Mouse (Mus musculus) testis, postnatal 14 days (tissue): ENCODE results near the gene Mrs2.

Source experiments
- DNase-seq: peaks from one replicate; pipeline ENCODE4 v3.0.0; 2021; ENCODE audit warnings: low spot score

The Mrs2 gene

GRCm38 (mm10) chr13:25019793-25020539 lies at the start of gene Mrs2:
Gene Mrs2, minus strand, starts transcription at chr13:25020379.
- peak; percentile 90 for DNase-seq

- DNase-seq, result no peak
These were observed 49.6 kb upstream of the Mrs2 start for GRCm38 (mm10) chr13:25069765-25070164.

- no peak for DNase-seq
These were observed 47.0 kb upstream of the Mrs2 start for GRCm38 (mm10) chr13:25067183-25067582.

- DNase-seq, result no peak
These were observed 46.5 kb upstream of the Mrs2 start for GRCm38 (mm10) chr13:25066659-25067058.

GRCm38 (mm10) chr13:25055873-25056667 lies 35.9 kb upstream of the Mrs2 start, which contains the start of gene Dcdc2a:
Gene Dcdc2a, plus strand, starts transcription at chr13:25056004.
- DNase-seq, result peak; percentile 24

GRCm38 (mm10) chr13:25055111-25055554 lies 35.0 kb upstream of the Mrs2 start:
- DNase-seq, result peak; percentile 78

GRCm38 (mm10) chr13:25052671-25053070 lies 32.5 kb upstream of the Mrs2 start:
- DNase-seq, result no peak

GRCm38 (mm10) chr13:25039488-25039887 lies 19.3 kb upstream of the Mrs2 start:
- no peak for DNase-seq

- no peak for DNase-seq
These were observed 6.9 kb upstream of the Mrs2 start for GRCm38 (mm10) chr13:25027114-25027425.

- no peak for DNase-seq
These were observed 6.4 kb upstream of the Mrs2 start for GRCm38 (mm10) chr13:25026409-25027113.

GRCm38 (mm10) chr13:25024655-25025054 lies 4.5 kb upstream of the Mrs2 start:
- no peak for DNase-seq

- DNase-seq, result no peak
These were observed 3.0 kb upstream of the Mrs2 start for GRCm38 (mm10) chr13:25023129-25023528.

GRCm38 (mm10) chr13:25022386-25022785 lies 2.2 kb upstream of the Mrs2 start:
- DNase-seq, result no peak

GRCm38 (mm10) chr13:25020540-25020892 lies 337 bp upstream of the Mrs2 start:
- peak; percentile 4 for DNase-seq

GRCm38 (mm10) chr13:25018316-25018715 lies 1.9 kb downstream of the Mrs2 start:
- DNase-seq, result peak; percentile 4

GRCm38 (mm10) chr13:25007115-25007514 lies 13.1 kb downstream of the Mrs2 start:
- DNase-seq, result no peak

GRCm38 (mm10) chr13:25002965-25003364 lies 17.2 kb downstream of the Mrs2 start:
- DNase-seq, result no peak

- DNase-seq, result no peak
These were observed 20.6 kb downstream of the Mrs2 start for GRCm38 (mm10) chr13:24999538-24999937.

- DNase-seq, result no peak
These were observed 27.0 kb downstream of the Mrs2 start for GRCm38 (mm10) chr13:24993160-24993559.

- DNase-seq, result no peak
These were observed 31.2 kb downstream of the Mrs2 start for GRCm38 (mm10) chr13:24989006-24989405.

GRCm38 (mm10) chr13:24988391-24988790 lies 31.8 kb downstream of the Mrs2 start:
- DNase-seq, result no peak

GRCm38 (mm10) chr13:24985435-24985834 lies 34.7 kb downstream of the Mrs2 start:
- DNase-seq, result no peak

- no peak for DNase-seq
These were observed 39.1 kb downstream of the Mrs2 start for GRCm38 (mm10) chr13:24981031-24981430.
